Comparison of ENCODE assay signal across 9 mouse cellular contexts in genomic region chr19:47403391-47404379, GRCm38 (mm10).
DNase-seq lines count a peak whose midpoint lies in the region; ATAC-seq and TF ChIP-seq lines count a peak whose summit lies in the region.
"Had no signal": no experiment of that assay in that cellular context is flagged by ENCODE, and none has a peak within 500 bp of the region (broad histone marks: within the 10 kb centered on the region; RNA-seq: fewer than 3 reads in every experiment).

No protein-coding gene starts in this region.

- 60% methylated on average over 3 of the region's 3 CpGs for WGBS in hindbrain, embryonic 12.5 days
- 70% methylated on average over 3 of the region's 3 CpGs for whole genome bisulfite sequencing in hindbrain, embryonic 14.5 days
- whole genome bisulfite sequencing in liver, embryonic 11.5 days = 58% methylated on average over 3 of the region's 3 CpGs
- 88% methylated on average over 3 of the region's 3 CpGs for WGBS in cerebellum, adult 2 months

- TF ChIP-seq POLR2A in brain, embryonic 14.5 days (IDR thresholded peaks at IDR 0.05; ENCODE audit: borderline replicate concordance, extremely low read depth, insufficient read depth, insufficient read length, poor library complexity, severe bottlenecking) = no peak
- no peak for TF ChIP-seq POLR2A in cerebellum, adult 2 months (IDR thresholded peaks at IDR 0.05; ENCODE audit: borderline replicate concordance, insufficient read depth, low read length)

- peaks cover 14% of the 10 kb centered on the region for H3K4me1 ChIP-seq in hindbrain, embryonic 12.5 days
- no peaks in the 10 kb centered on the region for H3K4me1 ChIP-seq in hindbrain, embryonic 14.5 days (replicated peaks; ENCODE audit: control insufficient read depth, insufficient read depth, low read length)
- H3K4me1 ChIP-seq in liver, embryonic 11.5 days (replicated peaks; ENCODE audit: control insufficient read depth, insufficient read depth, low read length) = peaks cover 50% of the 10 kb centered on the region
- no peaks in the 10 kb centered on the region; the same call in 1 of the 2 replicates for H3K4me1 ChIP-seq in cerebellum, adult 2 months (ENCODE audit: control insufficient read depth, insufficient read depth, low read length)

- no peak overlapping the region for H3K4me3 ChIP-seq in hindbrain, embryonic 12.5 days
- no peak overlapping the region for H3K4me3 ChIP-seq in hindbrain, embryonic 14.5 days (replicated peaks; ENCODE audit: low read length)
- 0 out of 2 replicates have a peak overlapping the region, but pooled peaks have one; percentile 11 for H3K4me3 ChIP-seq in liver, embryonic 11.5 days (ENCODE audit: low read depth, low read length)
- no peak overlapping the region for H3K4me3 ChIP-seq in cerebellum, adult 2 months (replicated peaks; ENCODE audit: insufficient read depth, low read depth, low read length)

- no peaks in the 10 kb centered on the region for H3K9me3 ChIP-seq in hindbrain, embryonic 12.5 days (replicated peaks)
- H3K9me3 ChIP-seq in hindbrain, embryonic 14.5 days (ENCODE audit: control insufficient read depth, low read length) = no peaks in the 10 kb centered on the region
- no peaks in the 10 kb centered on the region for H3K9me3 ChIP-seq in liver, embryonic 11.5 days (ENCODE audit: control insufficient read depth, low read length)

- H3K36me3 ChIP-seq in hindbrain, embryonic 12.5 days = no peaks in the 10 kb centered on the region
- H3K36me3 ChIP-seq in hindbrain, embryonic 14.5 days (replicated peaks; ENCODE audit: control insufficient read depth, insufficient read depth) = no peaks in the 10 kb centered on the region
- H3K36me3 ChIP-seq in liver, embryonic 11.5 days (ENCODE audit: control insufficient read depth, insufficient read depth, low read length) = no peaks in the 10 kb centered on the region

- DNase-seq in hindbrain, embryonic 14.5 days (ENCODE audit: low spot score) = no peak
- DNase-seq in ES-CJ7 (ENCODE audit: low read depth, low spot score) = peak; percentile 94
- peak; percentile 32 for DNase-seq in brain, embryonic 14.5 days (ENCODE audit: low read depth)
- no peak for DNase-seq in liver, embryonic 11.5 days (ENCODE audit: low spot score)
- DNase-seq in layer of hippocampus, adult 11-12 months (ENCODE audit: low spot score) = no peak
- no peak for DNase-seq in cerebellum, adult 2 months
- no peak for DNase-seq in left cerebral cortex, postnatal 14 days (ENCODE audit: low spot score in 2 of 2)
- DNase-seq: layer of hippocampus, adult 9-11 months had no signal

- no peak for ATAC-seq in hindbrain, embryonic 12.5 days (ENCODE audit: low FRiP score)
- ATAC-seq in hindbrain, embryonic 14.5 days (ENCODE audit: low FRiP score) = no peak
- ATAC-seq in liver, embryonic 11.5 days (replicated peaks; ENCODE audit: low FRiP score) = no peak

- 0 out of 2 replicates have a peak overlapping the region, but pooled peaks have one; percentile 30 for H3K27ac ChIP-seq in hindbrain, embryonic 12.5 days
- no peak overlapping the region for H3K27ac ChIP-seq in hindbrain, embryonic 14.5 days
- H3K27ac ChIP-seq in liver, embryonic 11.5 days (ENCODE audit: low read depth, low read length) = peak overlapping the region; percentile 99
- no peak overlapping the region for H3K27ac ChIP-seq in cerebellum, adult 2 months (ENCODE audit: insufficient read depth, low read length)

- no peak overlapping the region for H3K4me2 ChIP-seq in hindbrain, embryonic 12.5 days (replicated peaks)
- H3K4me2 ChIP-seq in hindbrain, embryonic 14.5 days (replicated peaks) = no peak overlapping the region
- H3K4me2 ChIP-seq in liver, embryonic 11.5 days = peak overlapping the region; percentile 64

- no peak for TF ChIP-seq CTCF in brain, embryonic 14.5 days (IDR thresholded peaks at IDR 0.05; ENCODE audit: borderline replicate concordance, extremely low read depth, insufficient read depth, insufficient read length)
- no peak for TF ChIP-seq CTCF in cerebellum, adult 2 months (IDR thresholded peaks at IDR 0.05; ENCODE audit: borderline replicate concordance, insufficient read depth, low read depth, low read length)

- no peak overlapping the region for H3K9ac ChIP-seq in hindbrain, embryonic 12.5 days
- no peak overlapping the region for H3K9ac ChIP-seq in hindbrain, embryonic 14.5 days
- H3K9ac ChIP-seq in liver, embryonic 11.5 days (ENCODE audit: low read depth, low read length) = peak overlapping the region; percentile 74

- no peaks in the 10 kb centered on the region for H3K27me3 ChIP-seq in hindbrain, embryonic 12.5 days
- no peaks in the 10 kb centered on the region for H3K27me3 ChIP-seq in hindbrain, embryonic 14.5 days (ENCODE audit: control insufficient read depth, insufficient read depth, low read length)
- no peaks in the 10 kb centered on the region for H3K27me3 ChIP-seq in liver, embryonic 11.5 days (replicated peaks; ENCODE audit: control insufficient read depth, insufficient read depth, low read length)
- no peaks in the 10 kb centered on the region for H3K27me3 ChIP-seq in cerebellum, adult 2 months (ENCODE audit: control insufficient read depth, insufficient read depth, low read length)

- intact Hi-C loops in left cerebral cortex, postnatal 14 days (cut with DNase I) = no loop called here

Comparison
In these comparisons a context has a peak if more than half of its experiments do, and no peak if none do; other contexts are left out.
1. H3K27ac ChIP-seq: peak in hindbrain, embryonic 12.5 days (single experiment) and liver, embryonic 11.5 days (single experiment); none in hindbrain, embryonic 14.5 days (single experiment) and cerebellum, adult 2 months (single experiment).
2. DNase-seq: peak in ES-CJ7 (single experiment) and brain, embryonic 14.5 days (single experiment); none in hindbrain, embryonic 14.5 days (single experiment), liver, embryonic 11.5 days (single experiment), layer of hippocampus, adult 11-12 months (single experiment), cerebellum, adult 2 months (0 of 2) and left cerebral cortex, postnatal 14 days (0 of 2).